Mouse (Mus musculus) C2C12 (cell line): ENCODE data around the gene Acoxl. TPM values are rescaled to one million over a fixed set of nuclear protein-coding genes. Genes with fewer than 3 reads are reported as not detected.

Experiments used
- H3K27me3 ChIP-seq: one replicate; pipeline ENCODE4 v1.6.1; 2011; ENCODE audit not compliant: control insufficient read depth, insufficient read depth, insufficient read length
- H3K36me3 ChIP-seq: one replicate; pipeline ENCODE4 v1.6.1; 2011; ENCODE audit not compliant: control insufficient read depth, insufficient read depth
- H3K4me3 ChIP-seq: one replicate; pipeline ENCODE4 v1.5.1; 2011; ENCODE audit warnings: mild to moderate bottlenecking, control low read depth; ENCODE audit not compliant: poor library complexity, insufficient read depth, severe bottlenecking
- H3K79me2 ChIP-seq: one replicate; pipeline ENCODE4 v1.6.1; 2011; ENCODE audit not compliant: control insufficient read depth, insufficient read depth
- H3K79me3 ChIP-seq: one replicate; pipeline ENCODE4 v1.6.1; 2011; ENCODE audit warnings: low read depth, control low read depth
- H3ac ChIP-seq: one replicate; pipeline ENCODE3; 2011; ENCODE audit warnings: low read depth; ENCODE audit not compliant: control insufficient read depth, insufficient read length
- CEBPB ChIP-seq: IDR thresholded peaks from one replicate; pipeline ENCODE4 v1.6.1; 2011; ENCODE audit warnings: low read depth, mild to moderate bottlenecking, control low read depth, moderate library complexity
- CTCF ChIP-seq: IDR thresholded peaks from one replicate; pipeline ENCODE4 v1.5.1; 2011; ENCODE audit not compliant: control insufficient read depth, insufficient read depth, insufficient read length
- FOSL1 ChIP-seq: IDR thresholded peaks from one replicate; pipeline ENCODE4 v1.8.0; 2011; ENCODE audit warnings: mild to moderate bottlenecking, low read length; ENCODE audit not compliant: poor library complexity, insufficient read depth, severe bottlenecking
- MAX ChIP-seq: IDR thresholded peaks from one replicate; pipeline ENCODE4 v1.6.1; 2011; ENCODE audit warnings: mild to moderate bottlenecking, control low read depth
- MYOD1 ChIP-seq: IDR thresholded peaks from one replicate; pipeline ENCODE4 v1.6.1; 2011; ENCODE audit warnings: low read depth; ENCODE audit not compliant: control insufficient read depth, insufficient read length
- MYOG ChIP-seq: IDR thresholded peaks from one replicate; pipeline ENCODE4 v1.6.1; 2011; ENCODE audit not compliant: control insufficient read depth, insufficient read length; ENCODE audit errors: extremely low read depth
- USF1 ChIP-seq: IDR thresholded peaks from one replicate; pipeline ENCODE4 v1.6.1; 2011; ENCODE audit warnings: low read depth, mild to moderate bottlenecking, control low read depth, moderate library complexity
- polyA plus RNA-seq: library from polyadenylated mRNA; unstranded; fragments of >200 nt; fragmentation: generic; extraction: Trizol; gene quantifications from one replicate; pipeline ENCODE4 v1.2.1, GENCODE M21; 2012; ENCODE audit warnings: missing spikeins

Acoxl gene
- polyA plus RNA-seq, 1 experiment, result not detected

GRCm38 (mm10) chr2:128062756-128063155, 224.1 kb downstream of the Acoxl start:
- TF ChIP-seq MYOD1 (no peak), MYOG (no peak), CTCF (no peak), MAX (no peak), USF1 (no peak), CEBPB (no peak), FOSL1 (no peak)
- no peaks in the 10 kb centered on the region for H3K79me3 ChIP-seq
- no peaks in the 10 kb centered on the region for H3K79me2 ChIP-seq
- no peaks in the 10 kb centered on the region for H3K36me3 ChIP-seq
- no peaks in the 10 kb centered on the region for H3K27me3 ChIP-seq
- H3K4me3 ChIP-seq, result no peak overlapping the region
- no peak overlapping the region for H3ac ChIP-seq

GRCm38 (mm10) chr2:128065013-128065412, 226.3 kb downstream of the Acoxl start:
- peaks cover 4% of the 10 kb centered on the region for H3K27me3 ChIP-seq
- H3ac ChIP-seq, result no peak overlapping the region
- H3K79me3 ChIP-seq, result no peaks in the 10 kb centered on the region
- no peaks in the 10 kb centered on the region for H3K36me3 ChIP-seq
- no peaks in the 10 kb centered on the region for H3K79me2 ChIP-seq
- H3K4me3 ChIP-seq, result no peak overlapping the region
- TF ChIP-seq MAX, result no peak
- no peak for TF ChIP-seq CTCF
- TF ChIP-seq CEBPB, result no peak
- TF ChIP-seq FOSL1, result no peak
- TF ChIP-seq MYOG, result no peak
- no peak for TF ChIP-seq MYOD1
- TF ChIP-seq USF1, result no peak

DNA sequence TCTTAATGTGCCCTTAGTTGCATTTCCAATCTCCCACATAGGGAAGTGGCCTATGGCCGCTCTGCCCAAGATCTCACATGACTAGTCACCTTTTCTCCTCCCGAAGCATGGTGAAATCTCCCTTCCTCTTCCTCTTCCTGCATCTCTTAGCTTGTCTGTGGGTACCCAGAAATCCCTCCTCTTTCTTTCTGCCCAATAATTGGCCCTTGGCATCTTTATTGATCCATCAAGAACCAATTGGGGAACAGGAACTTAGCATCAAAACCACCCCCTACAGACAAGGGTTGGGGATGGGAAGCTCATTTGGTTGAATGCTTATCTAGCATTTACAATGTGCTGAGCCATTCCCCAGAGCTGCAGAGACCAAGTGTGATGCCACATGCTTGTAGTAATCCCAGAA, 226.9 kb downstream of the Acoxl start:
- no peak overlapping the region for H3ac ChIP-seq
- TF ChIP-seq CEBPB, result no peak
- TF ChIP-seq FOSL1, result no peak
- TF ChIP-seq MYOD1, result no peak
- no peak for TF ChIP-seq MYOG
- TF ChIP-seq CTCF, result no peak
- TF ChIP-seq USF1, result no peak
- no peak for TF ChIP-seq MAX
- H3K79me2 ChIP-seq, result no peaks in the 10 kb centered on the region
- peaks cover 4% of the 10 kb centered on the region for H3K27me3 ChIP-seq
- no peaks in the 10 kb centered on the region for H3K36me3 ChIP-seq
- no peaks in the 10 kb centered on the region for H3K79me3 ChIP-seq
- H3K4me3 ChIP-seq, result no peak overlapping the region

DNA sequence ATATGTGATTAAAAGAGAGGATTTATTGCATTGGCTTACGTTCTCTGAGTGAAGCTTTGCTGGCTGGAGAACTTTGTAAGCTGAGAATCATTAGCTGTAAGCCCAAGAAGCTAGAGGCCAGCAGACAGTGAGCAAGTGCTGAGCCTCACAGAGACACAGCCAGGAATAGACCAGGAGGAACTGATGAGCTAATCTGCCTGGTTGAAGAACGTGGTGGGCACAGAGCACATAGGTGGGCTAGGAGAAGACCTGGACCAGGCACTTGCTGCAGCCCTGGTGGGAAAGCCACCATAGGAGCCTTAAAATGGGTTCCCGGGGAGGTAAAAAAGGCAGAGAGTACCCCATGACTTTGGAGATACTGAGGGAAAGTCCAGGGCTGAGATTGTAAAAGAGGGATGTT, 228.5 kb downstream of the Acoxl start:
- no peak overlapping the region for H3K4me3 ChIP-seq
- H3K36me3 ChIP-seq, result no peaks in the 10 kb centered on the region
- no peaks in the 10 kb centered on the region for H3K79me2 ChIP-seq

GRCm38 (mm10) chr2:128067596-128067995, 228.9 kb downstream of the Acoxl start:
- no peak overlapping the region for H3ac ChIP-seq
- no peaks in the 10 kb centered on the region for H3K79me3 ChIP-seq
- peaks cover 4% of the 10 kb centered on the region for H3K27me3 ChIP-seq
- H3K4me3 ChIP-seq, result no peak overlapping the region
- no peaks in the 10 kb centered on the region for H3K36me3 ChIP-seq
- no peaks in the 10 kb centered on the region for H3K79me2 ChIP-seq
- TF ChIP-seq MYOG (no peak), CEBPB (no peak), MAX (no peak), CTCF (no peak), FOSL1 (no peak), MYOD1 (no peak), USF1 (no peak)

More for the DNA sequence above, 228.5 kb downstream of the Acoxl start:
- H3K79me3 ChIP-seq, result no peaks in the 10 kb centered on the region
- H3ac ChIP-seq, result no peak overlapping the region
- peaks cover 4% of the 10 kb centered on the region for H3K27me3 ChIP-seq
- TF ChIP-seq CEBPB (no peak), CTCF (no peak), MYOD1 (no peak), USF1 (no peak), FOSL1 (no peak), MAX (no peak), MYOG (no peak)

- no peak for TF ChIP-seq MAX
- no peak for TF ChIP-seq MYOD1
- H3K27me3 ChIP-seq, result peaks cover 7% of the 10 kb centered on the region
- no peaks in the 10 kb centered on the region for H3K79me2 ChIP-seq
- no peak overlapping the region for H3K4me3 ChIP-seq
- no peaks in the 10 kb centered on the region for H3K79me3 ChIP-seq
- no peaks in the 10 kb centered on the region for H3K36me3 ChIP-seq
- no peak overlapping the region for H3ac ChIP-seq
Observed at GRCm38 (mm10) chr2:128068176-128068575, 229.5 kb downstream of the Acoxl start.
